Mouse (Mus musculus): ENCODE data around the gene Kcnh2. TPM values are rescaled to one million over a fixed set of nuclear protein-coding genes. Genes with fewer than 3 reads are reported as not detected.

Gene Kcnh2
- total RNA-seq, 2 experiments from 2014 or later: 1.4 to 2.2 TPM

DNA sequence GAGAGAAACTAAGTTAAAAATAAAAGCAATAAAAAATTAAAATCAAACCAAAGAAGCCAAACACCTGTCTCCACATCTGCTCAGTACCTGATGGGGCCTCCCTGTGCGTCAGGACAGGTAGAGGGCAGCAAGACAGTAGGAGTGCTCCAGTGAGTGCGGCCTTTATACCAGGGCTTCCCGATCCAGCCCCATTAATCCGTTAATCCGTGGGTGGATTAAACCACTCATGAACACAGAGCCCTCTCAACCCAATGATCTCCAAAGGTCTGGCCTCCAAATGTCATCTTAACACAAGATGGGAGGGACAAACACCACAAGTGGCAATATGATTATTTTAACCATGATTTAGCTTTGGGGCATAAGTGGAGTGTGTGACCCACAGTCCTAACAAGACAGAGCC lies 22.4 kb upstream of the Kcnh2 start:
- TF ChIP-seq CTCF (IDR thresholded peaks at IDR 0.05): no peak
- no peak overlapping the region for H3K27ac ChIP-seq
- intact Hi-C loops (cut with DNase I): no loop called here
- no peak for DNase-seq
- H3K4me3 ChIP-seq: no peak overlapping the region

- Histone ChIP-seq H3K4me3 (no peak overlapping the region), H3K27ac (no peak overlapping the region)
- TF ChIP-seq CTCF (IDR thresholded peaks at IDR 0.05): no peak
- intact Hi-C loops (cut with DNase I): no loop called here
- no peak for DNase-seq
Measured at GRCm38 (mm10) chr5:24369767-24370166, 18.4 kb upstream of the Kcnh2 start.

- intact Hi-C loops (cut with DNase I): no loop called here
- Histone ChIP-seq H3K4me3 (peak overlapping the region; percentile 74), H3K27ac (no peak overlapping the region)
- DNase-seq: no peak
- TF ChIP-seq CTCF (IDR thresholded peaks at IDR 0.05): no peak
Measured at GRCm38 (mm10) chr5:24366426-24366825, 15.0 kb upstream of the Kcnh2 start.

DNA sequence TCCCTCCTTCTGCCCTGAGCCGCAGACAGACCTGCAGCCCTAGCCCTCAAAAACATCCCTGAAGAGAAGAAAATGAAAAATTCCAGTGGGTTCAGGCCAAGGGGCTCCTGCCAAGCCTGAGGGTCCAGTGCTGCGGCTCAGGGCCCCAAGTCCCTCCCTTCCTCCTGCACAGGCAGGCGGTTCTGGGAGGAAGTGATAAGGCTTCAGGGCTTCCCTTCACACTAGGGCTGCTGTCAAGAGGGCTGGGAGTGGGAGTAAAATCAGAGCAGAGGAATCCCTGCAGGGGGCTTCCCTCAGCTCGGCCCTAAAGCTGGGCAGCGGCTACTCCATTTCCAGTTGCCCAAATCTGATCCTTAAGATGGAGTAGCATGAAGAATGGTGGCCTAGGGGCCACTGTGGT lies 14.1 kb upstream of the Kcnh2 start:
- intact Hi-C loops (cut with DNase I): no loop called here
- no peak for DNase-seq

DNA sequence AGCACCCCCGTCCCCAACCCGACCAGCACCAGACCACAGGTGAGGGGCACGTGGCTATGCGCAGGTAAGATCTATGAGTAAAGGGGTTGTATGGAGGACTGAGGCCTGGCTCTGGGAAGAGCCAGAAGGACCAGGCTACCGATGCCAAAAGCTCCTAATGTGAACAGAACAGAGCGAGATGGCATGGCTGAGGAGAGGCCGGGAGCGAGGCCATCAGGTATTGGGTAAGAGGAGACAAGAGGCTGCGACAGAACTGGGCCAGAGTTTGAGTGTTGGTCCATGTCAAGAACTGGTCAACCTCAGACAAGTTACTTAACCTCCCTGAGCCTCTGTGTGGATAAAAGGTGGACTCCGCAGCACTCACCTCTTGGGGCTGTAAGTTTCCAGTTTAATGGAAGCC lies 13.6 kb upstream of the Kcnh2 start:
- H3K4me3 ChIP-seq: peak overlapping the region; percentile 74
- peak overlapping the region; percentile 86 for H3K27ac ChIP-seq
- DNase-seq: no peak
- no peak for TF ChIP-seq CTCF (IDR thresholded peaks at IDR 0.05)
- intact Hi-C loops (cut with DNase I): no loop called here

More for the DNA sequence above, 14.1 kb upstream of the Kcnh2 start:
- H3K4me3 ChIP-seq: peak overlapping the region; percentile 74
- no peak for TF ChIP-seq CTCF (IDR thresholded peaks at IDR 0.05)
- H3K27ac ChIP-seq: peak overlapping the region; percentile 86

DNA sequence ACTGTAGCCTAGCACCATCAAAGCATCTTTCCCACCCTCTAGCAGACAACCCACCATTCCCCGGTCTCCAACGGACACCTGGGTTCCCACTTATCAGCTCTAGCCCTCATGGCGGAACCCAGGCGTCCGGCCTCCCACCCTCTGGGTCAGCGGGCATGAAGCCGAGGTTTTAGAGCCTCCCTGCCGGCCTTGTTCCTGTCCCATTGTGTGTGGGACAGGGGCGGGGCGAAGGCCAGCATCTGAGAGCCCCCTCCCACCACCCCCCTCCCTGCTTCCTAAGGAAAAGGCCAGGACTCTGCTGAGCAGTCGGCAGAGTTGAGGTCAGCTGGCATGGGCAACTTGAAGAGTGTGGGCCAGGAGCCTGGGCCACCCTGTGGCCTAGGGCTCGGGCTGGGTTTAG lies 13.1 kb upstream of the Kcnh2 start, which contains the start of gene Nos3:
Nos3 (plus strand) TSS at position 303 of the 400 bp plus-strand sequence.
- Histone ChIP-seq H3K27ac (peak within 1 kb of the TSS; percentile 86), H3K4me3 (peak within 1 kb of the TSS; percentile 74)
- peak; percentile 70 for DNase-seq
- intact Hi-C loops (cut with DNase I): no loop called here
- TF ChIP-seq CTCF (IDR thresholded peaks at IDR 0.05): no peak

DNA sequence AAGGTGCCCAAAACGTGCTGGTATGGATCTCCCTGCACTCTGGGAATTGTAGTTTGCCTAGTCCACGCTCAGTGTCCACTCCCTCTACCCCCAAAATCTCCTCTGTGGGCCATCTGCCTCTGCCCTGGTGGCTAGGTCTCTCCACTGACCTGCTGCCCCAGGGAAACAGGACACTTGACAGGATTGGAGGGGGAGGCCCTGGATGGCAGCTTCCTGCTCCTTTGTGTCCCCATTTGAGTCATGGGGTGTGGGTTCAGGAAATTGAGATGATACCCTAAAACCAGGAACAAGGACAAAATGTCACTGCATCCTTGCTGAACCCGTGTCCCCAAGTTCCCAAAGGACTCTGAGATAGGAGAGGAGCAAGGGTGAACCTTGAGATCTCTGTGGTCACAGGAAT lies 12.7 kb upstream of the Kcnh2 start:
- no peak for TF ChIP-seq CTCF (IDR thresholded peaks at IDR 0.05)
- Histone ChIP-seq H3K27ac (peak overlapping the region; percentile 74), H3K4me3 (no peak overlapping the region)
- intact Hi-C loops (cut with DNase I): no loop called here
- no peak for DNase-seq

DNA sequence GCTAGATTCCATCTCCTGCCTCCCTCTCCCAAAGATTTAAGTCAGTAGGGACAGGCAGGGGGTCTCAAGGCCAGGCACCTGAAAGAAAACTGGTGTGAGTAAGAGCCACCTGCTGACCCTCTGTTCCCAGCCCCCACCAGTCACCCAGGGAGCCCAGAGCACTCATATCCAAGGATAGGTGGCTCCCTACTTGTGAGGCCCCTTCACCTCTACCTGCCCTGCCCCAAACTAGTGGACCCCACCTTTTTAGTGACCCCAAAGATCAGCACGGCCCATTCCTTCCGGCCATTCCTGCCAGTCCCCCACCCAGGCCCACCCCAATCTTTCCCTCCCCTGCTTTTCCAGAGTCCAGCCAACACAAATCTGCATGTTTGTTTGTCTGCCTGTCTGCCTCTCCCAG lies 12.1 kb upstream of the Kcnh2 start:
- intact Hi-C loops (cut with DNase I): no loop called here
- no peak for DNase-seq
- TF ChIP-seq CTCF (IDR thresholded peaks at IDR 0.05): no peak
- Histone ChIP-seq H3K27ac (peak overlapping the region; percentile 74), H3K4me3 (no peak overlapping the region)

DNA sequence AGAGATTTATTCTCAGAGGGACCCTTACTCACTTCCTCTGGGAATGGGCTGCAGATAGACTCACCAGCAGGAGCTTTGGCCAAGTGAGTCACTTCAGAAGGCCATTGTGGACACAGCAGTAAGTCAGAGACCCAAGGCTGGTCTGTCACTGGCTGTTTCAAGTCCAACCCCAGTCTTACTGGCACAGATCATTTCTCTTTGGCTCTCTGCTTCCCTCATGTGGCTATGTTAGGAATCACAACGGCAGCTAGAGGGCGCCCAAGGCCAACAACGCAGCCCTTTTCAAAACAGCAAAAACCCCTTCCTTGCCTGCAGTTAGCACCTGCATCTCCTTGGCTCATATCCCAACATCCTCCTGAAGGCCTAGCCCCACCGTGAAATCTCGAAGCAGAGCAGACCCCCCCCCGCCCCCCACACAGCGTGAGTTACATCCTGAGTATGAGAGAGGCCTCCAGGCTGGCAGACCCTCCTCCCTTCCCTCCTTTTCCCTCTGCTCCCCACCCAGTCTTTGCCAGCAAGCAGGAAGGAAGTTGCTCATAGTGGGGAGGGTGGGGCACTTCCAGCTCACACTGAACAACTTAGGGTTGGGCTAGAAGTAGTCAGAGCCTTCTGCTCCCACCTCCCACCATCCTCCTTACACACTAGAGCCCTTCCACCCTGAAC lies 9.5 kb upstream of the Kcnh2 start:
- intact Hi-C loops (cut with DNase I): loop anchor here (2.0 kb wide), 1 partner anchor 94 kb away; no protein-coding TSS in a partner anchor
- peak; percentile 77 for DNase-seq
- TF ChIP-seq CTCF (IDR thresholded peaks at IDR 0.05): no peak; the same call in 1 of the 2 replicates
- H3K27ac ChIP-seq: peak overlapping the region; percentile 51
- H3K4me3 ChIP-seq: no peak overlapping the region

- Histone ChIP-seq H3K4me3 (no peak overlapping the region), H3K27ac (no peak overlapping the region)
- intact Hi-C loops (cut with DNase I): loop anchor here (2.0 kb wide), 1 partner anchor 21 kb away; no protein-coding TSS in a partner anchor
- DNase-seq: peak; percentile 76
- peak; percentile 62 for TF ChIP-seq CTCF (IDR thresholded peaks at IDR 0.05)
Measured at GRCm38 (mm10) chr5:24357461-24357860, 6.1 kb upstream of the Kcnh2 start.

DNA sequence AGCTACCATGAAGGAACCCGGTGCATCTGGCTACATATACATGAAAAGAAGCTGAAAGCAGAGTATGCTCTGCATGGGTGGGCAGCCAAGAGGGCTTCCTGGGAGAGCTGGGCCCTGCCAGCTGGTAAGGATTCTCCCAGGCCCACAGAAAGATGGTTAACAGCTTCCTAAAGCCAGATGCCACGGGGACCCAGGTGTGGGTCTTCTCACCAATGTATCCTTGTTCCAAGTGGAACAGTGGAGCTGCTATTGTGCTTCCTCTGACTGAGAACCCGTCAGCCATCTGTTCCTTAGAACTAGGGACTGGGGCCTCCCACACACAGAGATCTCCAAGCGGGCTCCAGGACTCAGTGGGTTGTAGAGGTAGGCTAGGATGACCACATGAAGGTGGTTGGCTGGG lies 5.4 kb upstream of the Kcnh2 start:
- no peak overlapping the region for H3K27ac ChIP-seq
- intact Hi-C loops (cut with DNase I): loop anchor here (2.0 kb wide), 1 partner anchor 20 kb away; no protein-coding TSS in a partner anchor
- no peak for DNase-seq

DNA sequence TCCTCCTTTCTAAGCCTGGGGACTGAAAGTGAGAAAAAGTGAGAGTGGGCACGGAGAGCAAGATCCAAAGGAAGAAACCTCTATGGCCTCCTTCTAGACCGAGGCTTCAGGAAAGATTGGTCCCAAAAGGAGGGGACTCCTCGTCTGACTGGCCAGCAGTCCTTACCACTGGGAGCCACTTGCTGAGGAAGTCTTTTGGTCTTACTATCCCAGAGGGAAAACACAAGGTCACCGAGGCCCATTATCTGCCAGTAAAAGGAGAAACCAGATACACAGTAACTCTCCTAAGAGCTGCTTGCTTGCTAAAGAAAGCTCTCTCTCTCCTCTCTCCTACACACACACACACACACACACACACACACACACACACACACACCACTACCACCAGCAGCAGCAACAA lies 1.9 kb upstream of the Kcnh2 start:
- intact Hi-C loops (cut with DNase I): no loop called here
- no peak for TF ChIP-seq CTCF (IDR thresholded peaks at IDR 0.05)
- Histone ChIP-seq H3K27ac (no peak overlapping the region), H3K4me3 (no peak overlapping the region)
- DNase-seq: no peak

More for the DNA sequence above, 5.4 kb upstream of the Kcnh2 start:
- no peak for TF ChIP-seq CTCF (IDR thresholded peaks at IDR 0.05)
- H3K4me3 ChIP-seq: no peak overlapping the region

DNA sequence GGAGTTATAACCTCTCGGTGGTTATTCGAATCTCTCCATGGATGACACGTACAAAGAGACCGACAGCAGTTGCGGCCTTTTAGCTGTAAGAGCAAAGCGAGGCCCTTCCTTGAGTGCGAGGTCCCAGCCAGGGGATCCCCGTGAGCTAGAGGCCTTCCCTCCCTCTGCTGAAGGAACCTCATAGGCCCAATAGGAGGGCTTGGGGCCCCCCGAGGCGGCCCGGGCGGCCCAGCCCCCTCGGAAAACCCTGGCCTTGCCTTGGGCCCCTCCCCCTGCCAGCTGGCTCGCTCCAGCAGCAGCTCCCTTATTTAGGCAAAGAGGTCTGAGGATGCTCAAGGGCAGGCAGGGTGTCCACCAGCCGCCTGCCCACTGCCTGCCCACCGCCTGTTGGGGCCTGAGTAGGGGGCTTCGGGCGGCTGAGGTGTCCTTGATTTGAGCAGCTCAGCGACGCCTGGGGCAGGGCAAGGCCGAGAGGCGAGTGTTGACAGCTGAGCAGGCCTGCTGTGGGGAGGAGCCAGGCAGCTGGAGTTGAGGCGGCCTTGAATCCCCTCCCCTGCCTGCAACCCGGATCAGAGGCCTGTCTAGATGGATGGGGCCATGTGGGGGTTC lies 951 bp upstream of the Kcnh2 start:
- intact Hi-C loops (cut with DNase I): no loop called here
- DNase-seq: no peak
- Histone ChIP-seq H3K27ac (no peak overlapping the region), H3K4me3 (peak overlapping the region; percentile 76)
- TF ChIP-seq CTCF (IDR thresholded peaks at IDR 0.05): no peak

Measured in gastrocnemius, adult 2 months (tissue).